8 mouse cellular contexts compared by ENCODE assay signal in the genomic region with DNA sequence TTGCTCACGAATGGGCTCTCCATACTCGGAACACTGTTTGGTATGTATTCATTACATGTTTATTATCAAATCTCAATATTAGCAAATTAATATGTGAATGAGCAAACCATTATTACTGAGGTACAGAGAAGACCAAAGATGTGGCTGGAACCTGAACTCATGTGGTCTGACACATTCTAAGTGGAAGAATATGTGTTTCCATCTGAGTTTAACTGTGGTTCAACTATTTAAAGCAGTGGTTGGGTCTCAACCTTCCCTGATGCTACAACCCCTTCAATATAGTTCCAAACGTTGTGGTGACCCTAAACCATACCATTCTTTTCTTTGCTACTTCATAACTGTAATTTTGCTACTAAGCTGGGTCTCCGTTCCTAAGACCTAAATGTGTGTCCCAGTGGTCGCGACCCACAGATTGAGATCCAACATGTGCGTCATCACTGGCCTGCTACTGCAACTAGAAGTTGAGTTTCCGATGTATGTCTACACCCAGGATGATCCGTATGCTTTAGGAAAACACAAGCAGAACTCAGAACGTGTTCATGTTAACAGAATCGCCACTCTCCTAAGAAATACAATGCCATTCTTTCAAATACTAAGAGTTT. TPM values are rescaled to one million over a fixed set of nuclear protein-coding genes. Genes with fewer than 3 reads are reported as not detected.
DNase-seq lines count a peak whose midpoint lies in the region; ATAC-seq lines count a peak whose summit lies in the region.

No protein-coding gene starts in this region.

- H3K9ac ChIP-seq in heart, embryonic 14.5 days (ENCODE audit: low read length) = peak overlapping the region; percentile 84
- no peak overlapping the region for H3K9ac ChIP-seq in limb, embryonic 12.5 days (replicated peaks)

- WGBS in heart, embryonic 14.5 days = 48% methylated on average over 11 of the region's 11 CpGs
- 60% methylated on average over 11 of the region's 11 CpGs for whole genome bisulfite sequencing in embryonic facial prominence, embryonic 10.5 days
- WGBS in limb, embryonic 12.5 days = 58% methylated on average over 11 of the region's 11 CpGs

- H3K27me3 ChIP-seq in heart, embryonic 14.5 days (ENCODE audit: control insufficient read depth, insufficient read depth, low read length) = no peaks in the 10 kb centered on the region
- H3K27me3 ChIP-seq in embryonic facial prominence, embryonic 10.5 days (replicated peaks; ENCODE audit: low read depth, poor library complexity, severe bottlenecking) = no peaks in the 10 kb centered on the region
- no peaks in the 10 kb centered on the region for H3K27me3 ChIP-seq in limb, embryonic 12.5 days

- ATAC-seq in heart, embryonic 14.5 days (ENCODE audit: insufficient number of reproducible peaks, insufficient read depth, low FRiP score, low read depth) = no peak
- no peak for ATAC-seq in limb, embryonic 12.5 days (ENCODE audit: insufficient number of reproducible peaks, insufficient read depth, low FRiP score, low TSS enrichment, low read depth)

- peak overlapping the region in 1 of 2 experiments; percentile 74; a peak in 2 of 4 replicates for H3K4me3 ChIP-seq in heart, embryonic 14.5 days (ENCODE audit: control insufficient read depth in 1 of 2, insufficient read depth in 1 of 2, low read depth in 1 of 2, low read length in 2 of 2)
- peak overlapping the region; percentile 82 for H3K4me3 ChIP-seq in embryonic facial prominence, embryonic 10.5 days
- H3K4me3 ChIP-seq in limb, embryonic 12.5 days (replicated peaks) = peak overlapping the region; percentile 9; the same call in 1 of the 2 replicates

- H3K27ac ChIP-seq in heart, embryonic 14.5 days (replicated peaks in 1 of 2; ENCODE audit: control insufficient read depth in 1 of 2, insufficient read depth in 1 of 2, low read depth in 2 of 2, low read length in 2 of 2) = no peak overlapping the region
- H3K27ac ChIP-seq in embryonic facial prominence, embryonic 10.5 days (replicated peaks) = no peak overlapping the region
- no peak overlapping the region for H3K27ac ChIP-seq in limb, embryonic 12.5 days

- H3K4me2 ChIP-seq in heart, embryonic 14.5 days (ENCODE audit: low read length) = peak overlapping the region; percentile 74
- peak overlapping the region; percentile 61 for H3K4me2 ChIP-seq in limb, embryonic 12.5 days

- no peaks in the 10 kb centered on the region for H3K36me3 ChIP-seq in heart, embryonic 14.5 days (ENCODE audit: control insufficient read depth, insufficient read depth, low read length)
- no peaks in the 10 kb centered on the region for H3K36me3 ChIP-seq in embryonic facial prominence, embryonic 10.5 days (replicated peaks)
- H3K36me3 ChIP-seq in limb, embryonic 12.5 days = no peaks in the 10 kb centered on the region

- H3K4me1 ChIP-seq in heart, embryonic 14.5 days (ENCODE audit: control insufficient read depth in 2 of 2, insufficient read depth in 2 of 2, low read length in 2 of 2) = peaks cover 4 to 23% of the 10 kb centered on the region in 2 experiments; a peak in 3 of 4 replicates
- H3K4me1 ChIP-seq in embryonic facial prominence, embryonic 10.5 days = peaks cover 21% of the 10 kb centered on the region
- peaks cover 20% of the 10 kb centered on the region; the same call in 1 of the 2 replicates for H3K4me1 ChIP-seq in limb, embryonic 12.5 days (replicated peaks)

- no peaks in the 10 kb centered on the region for H3K9me3 ChIP-seq in heart, embryonic 14.5 days (ENCODE audit: control insufficient read depth, low read length)
- no peaks in the 10 kb centered on the region for H3K9me3 ChIP-seq in embryonic facial prominence, embryonic 10.5 days
- H3K9me3 ChIP-seq in limb, embryonic 12.5 days = no peaks in the 10 kb centered on the region

- DNase-seq in heart, adult 18-20 months = no peak
- DNase-seq in CD4-positive helper T cell, adult 2 months (ENCODE audit: low read depth, low spot score) = peak; percentile 65
- peak; percentile 9 for DNase-seq in embryonic facial prominence, embryonic 10.5 days (ENCODE audit: low spot score)
- DNase-seq in cerebellum, adult 18-20 months = no peak
- no peak for DNase-seq in adrenal gland, postnatal 10 days
- DNase-seq in spleen, postnatal 4 days (ENCODE audit: low spot score in 2 of 2) = no peak

RNA-seq across cellular contexts. Expression of a gene that starts 1.5 kb away (rescaled TPM):
- 2.3 and 2.5 TPM in 2 replicates for polyA plus RNA-seq in heart, embryonic 14.5 days (2014; fragmentation: Nextera tagmentation; extraction: Ambion mirVana)
- under 1 TPM; 0.67 to 0.75 TPM for total RNA-seq in heart, adult 18-20 months (2021)
- 2.4 TPM in 2 replicates for polyA plus RNA-seq in embryonic facial prominence, embryonic 10.5 days (2016; fragmentation: Nextera tagmentation; extraction: Ambion mirVana)
- 3.3 and 3.4 TPM in 2 replicates for polyA plus RNA-seq in limb, embryonic 12.5 days (2016; fragmentation: Nextera tagmentation; extraction: Ambion mirVana)
- total RNA-seq in adrenal gland, postnatal 10 days (2021) = 1 to 10 TPM; 2.7 to 4.5 TPM

Comparison
In these comparisons a context has a peak if more than half of its experiments do, and no peak if none do; other contexts are left out.
1. DNase-seq: peak in CD4-positive helper T cell, adult 2 months (single experiment) and embryonic facial prominence, embryonic 10.5 days (single experiment); none in heart, adult 18-20 months (0 of 2), cerebellum, adult 18-20 months (0 of 2), adrenal gland, postnatal 10 days (single experiment) and spleen, postnatal 4 days (0 of 2).